Comparison of ENCODE assay signal across 14 mouse cellular contexts in genomic region chr3:34909350-34909749, GRCm38 (mm10).
"Had no signal": no experiment of that assay in that cellular context is flagged by ENCODE, and none has a peak within 500 bp of the region (broad histone marks: within the 10 kb centered on the region; RNA-seq: fewer than 3 reads in every experiment).

No protein-coding gene starts in this region.

- DNase-seq: kidney, adult 11 months; kidney, adult 9 months; kidney, postnatal 36 days; layer of hippocampus, adult 9-11 months; lung, postnatal 4 days; right cerebral cortex, postnatal 14 days; thymus, adult 2 months; thymus, postnatal 25 days had no signal

- H3K4me3 ChIP-seq: limb, embryonic 13.5 days; liver, embryonic 12.5 days; megakaryocyte, embryonic 14.5 days; midbrain, embryonic 15.5 days had no signal

- H3K9me3 ChIP-seq: limb, embryonic 13.5 days; liver, embryonic 12.5 days; midbrain, embryonic 15.5 days had no signal

- H3K4me2 ChIP-seq: limb, embryonic 13.5 days; liver, embryonic 12.5 days; midbrain, embryonic 11.5 days; midbrain, embryonic 15.5 days had no signal

- H3K4me1 ChIP-seq: limb, embryonic 13.5 days; liver, embryonic 12.5 days; megakaryocyte, embryonic 14.5 days; midbrain, embryonic 15.5 days had no signal

- H3K27me3 ChIP-seq: limb, embryonic 13.5 days; liver, embryonic 12.5 days; megakaryocyte, embryonic 14.5 days; midbrain, embryonic 15.5 days had no signal

- H3K9ac ChIP-seq: limb, embryonic 13.5 days; liver, embryonic 12.5 days; midbrain, embryonic 15.5 days had no signal

- H3K36me3 ChIP-seq: limb, embryonic 13.5 days; liver, embryonic 12.5 days; midbrain, embryonic 15.5 days had no signal

- H3K27ac ChIP-seq: kidney, postnatal 0 days; limb, embryonic 13.5 days; liver, embryonic 12.5 days; midbrain, embryonic 15.5 days had no signal

- ATAC-seq: liver, embryonic 12.5 days; midbrain, embryonic 15.5 days had no signal
